Mouse (Mus musculus): ENCODE data around the gene Trim3. TPM values are rescaled to one million over a fixed set of nuclear protein-coding genes. Genes with fewer than 3 reads are reported as not detected.

Trim3 gene
- polyA plus RNA-seq (2012; rRNA removed) = 135 and 148 TPM in 2 replicates

DNA sequence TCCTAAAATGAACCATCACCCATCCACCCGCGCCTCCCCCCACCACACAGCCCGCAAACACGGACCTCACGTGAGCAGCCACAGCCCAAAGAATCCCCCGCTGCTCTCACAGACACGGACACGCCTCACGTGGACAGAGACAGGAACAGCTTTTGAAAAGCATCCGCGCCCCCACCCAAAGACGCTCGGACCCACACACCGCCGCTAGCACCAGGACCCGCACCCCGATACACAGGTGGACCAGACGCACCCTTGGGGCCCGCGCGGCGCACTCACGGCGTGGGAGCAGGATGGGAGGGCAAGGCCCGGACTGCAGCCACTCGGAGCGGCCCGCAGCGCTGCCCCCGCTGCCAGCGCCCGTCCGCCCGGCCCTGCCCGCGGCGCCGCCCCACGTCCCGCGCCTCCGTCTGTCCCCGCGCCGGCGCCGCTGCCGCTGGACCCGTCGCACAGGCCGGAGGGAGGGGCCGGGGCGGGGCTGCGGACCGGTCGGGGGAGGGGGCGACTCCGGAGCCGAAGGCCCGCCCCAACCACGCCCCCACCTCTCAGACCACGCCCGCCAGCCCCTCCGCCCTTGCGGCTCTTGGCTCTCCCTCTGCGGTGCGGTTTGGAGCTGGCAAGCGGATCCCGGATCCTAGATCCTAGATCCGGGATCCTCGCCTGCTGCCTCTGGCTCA lies at the start of gene Trim3:
Gene Trim3, minus strand, starts transcription at position 445 of the 674 bp plus-strand sequence.

DNA sequence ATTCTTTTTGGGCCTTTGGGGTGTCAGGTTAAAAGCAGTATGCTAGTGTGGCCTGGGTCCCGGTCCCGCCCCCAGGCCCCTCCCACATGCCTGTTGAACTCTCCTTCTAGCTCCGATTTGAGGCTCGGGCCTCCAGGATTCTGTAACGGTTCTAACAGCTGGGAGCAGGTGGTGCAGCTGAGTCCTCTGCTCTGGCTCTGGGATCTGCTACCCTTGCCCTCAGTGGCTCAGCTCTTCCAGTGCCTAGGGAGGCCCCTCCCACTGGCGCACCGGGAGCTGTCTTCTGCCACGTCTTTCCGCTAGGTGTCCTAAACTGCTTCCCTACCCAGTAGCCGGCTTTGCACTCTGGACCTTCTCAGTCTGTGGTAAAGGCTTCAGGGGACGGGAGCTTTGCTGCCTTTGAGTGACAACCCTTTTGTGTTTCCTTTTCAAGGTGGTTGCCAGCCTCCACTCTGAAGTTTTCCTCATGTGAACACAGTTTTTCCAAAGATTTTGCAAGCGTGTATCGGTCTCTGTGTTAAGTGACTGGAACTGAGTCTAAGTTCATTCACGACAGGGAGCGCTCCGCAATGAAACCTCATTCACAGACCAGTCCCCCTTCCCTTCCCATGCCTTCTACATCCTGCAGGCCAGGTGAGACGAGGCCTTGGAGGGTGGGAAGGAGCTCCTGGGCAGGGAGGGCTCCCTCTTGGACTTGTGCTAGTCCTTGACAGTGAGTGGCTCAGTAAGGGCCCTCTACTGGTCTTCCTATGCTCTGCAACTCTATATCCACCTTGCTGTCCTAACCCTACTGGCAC lies 17.5 kb upstream of the Trim3 start, which contains the start of gene Dnhd1:
Gene Dnhd1, plus strand, starts transcription at position 189 of the 797 bp plus-strand sequence.

DNA sequence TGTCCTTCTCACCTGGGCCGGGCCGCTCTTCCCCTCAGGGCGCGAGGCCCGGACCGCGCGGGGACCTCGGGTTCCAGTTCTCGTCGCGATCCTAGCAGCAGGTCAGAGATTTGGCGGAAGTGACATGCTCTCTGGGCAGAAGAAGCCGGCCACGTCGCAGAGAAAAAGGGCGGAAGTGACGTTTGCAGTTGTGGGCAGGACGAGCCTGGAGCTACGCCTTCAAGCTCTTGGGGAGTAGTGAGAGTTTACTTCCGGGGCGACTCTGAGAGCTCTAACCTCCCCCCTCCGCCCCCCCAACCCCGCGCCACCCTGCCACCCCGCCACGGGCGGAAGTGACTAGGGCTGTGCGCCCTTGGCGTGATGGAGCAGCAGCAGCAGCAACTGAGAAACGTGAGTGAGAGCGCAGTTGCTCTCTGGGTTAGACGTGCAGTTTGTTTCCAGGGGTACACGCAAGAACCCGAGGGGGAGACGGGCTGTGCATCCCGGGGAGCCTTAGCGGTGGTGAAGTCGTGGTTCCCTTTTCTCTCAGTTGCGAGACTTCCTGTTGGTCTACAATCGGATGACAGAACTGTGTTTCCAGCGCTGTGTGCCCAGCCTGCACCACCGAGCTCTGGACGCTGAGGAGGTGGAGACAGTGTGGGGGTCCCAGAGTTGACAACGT lies 7.0 kb upstream of the Trim3 start, which contains the start of the genes Arfip2 and Gm45799:
Gene Arfip2, minus strand, starts transcription at position 184 of the 661 bp plus-strand sequence.
Gene Gm45799, plus strand, starts transcription at position 320 of the 661 bp plus-strand sequence.

DNA sequence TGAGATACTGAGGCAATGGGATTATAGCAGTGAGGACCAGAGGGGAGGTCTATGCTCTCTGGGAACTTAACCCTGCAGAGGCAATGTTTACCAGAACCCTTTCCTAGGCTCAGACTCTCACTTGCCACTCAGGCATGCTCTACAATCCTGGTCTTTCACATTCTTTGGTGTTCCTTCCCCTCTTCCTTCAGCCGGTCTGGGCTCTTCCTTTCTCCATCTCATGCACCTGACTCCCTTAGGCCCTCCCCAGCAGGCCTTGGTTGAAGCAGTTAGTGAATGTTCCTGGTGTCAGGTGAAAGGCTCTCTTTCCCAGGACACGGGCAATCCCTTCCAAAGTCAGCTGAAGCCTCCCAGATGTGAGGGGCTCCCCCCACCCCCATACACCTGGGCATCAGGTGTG lies 6.4 kb upstream of the Trim3 start, which contains the start of gene Timm10b:
Gene Timm10b, plus strand, starts transcription at position 301 of the 400 bp plus-strand sequence.

DNA sequence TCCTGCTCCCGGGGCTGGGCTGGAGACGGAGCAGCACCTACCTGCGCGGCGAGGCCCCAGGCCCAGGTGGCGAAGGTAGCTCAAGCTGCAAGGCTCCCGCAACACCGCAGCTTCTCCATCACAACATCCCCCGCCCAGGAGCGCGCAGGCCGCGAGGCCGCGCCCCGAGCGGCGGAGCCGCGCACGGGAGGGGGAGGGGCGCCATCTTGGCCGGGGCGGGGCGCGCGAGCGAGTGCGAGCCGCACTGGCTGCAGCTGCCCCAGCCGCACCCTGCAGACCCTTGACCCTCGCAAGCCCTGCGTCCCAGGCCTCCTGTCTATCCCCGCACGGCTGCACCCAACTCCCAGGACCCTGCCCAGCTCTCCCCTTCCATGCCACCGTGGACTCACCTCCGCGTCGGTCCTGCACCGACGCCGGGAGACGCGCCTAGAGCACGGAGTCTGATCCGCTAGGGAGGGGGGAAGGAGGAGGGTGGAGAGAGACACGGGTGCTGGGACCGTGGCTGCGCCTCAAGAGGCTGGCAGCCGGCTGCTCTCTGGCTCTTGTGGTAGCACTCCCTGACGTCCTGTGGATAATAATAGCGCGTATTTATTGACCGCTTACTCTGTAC lies 52.2 kb downstream of the Trim3 start, which contains the start of gene Apbb1:
Gene Apbb1, minus strand, starts transcription at position 560 of the 610 bp plus-strand sequence.

Other genes starting within 250 kb of the Trim3 start
- gene Fam160a2, start 233.5 kb downstream of the Trim3 start, polyA plus RNA-seq (2012; rRNA removed) = 36.0 and 37.7 TPM in 2 replicates
- 0.18 and 0.34 TPM in 2 replicates for gene Cnga4, start 229.0 kb downstream of the Trim3 start, polyA plus RNA-seq (2012; rRNA removed)
- gene Cckbr, start 207.8 kb downstream of the Trim3 start, polyA plus RNA-seq (2012; rRNA removed) = 1.7 and 1.9 TPM in 2 replicates
- gene Cavin3, start 151.3 kb downstream of the Trim3 start, polyA plus RNA-seq (2012; rRNA removed) = 22.6 and 32.7 TPM in 2 replicates
- 37.1 and 42.4 TPM in 2 replicates for gene Smpd1, start 79.2 kb downstream of the Trim3 start, polyA plus RNA-seq (2012; rRNA removed)
- 215 and 247 TPM in 2 replicates for gene Apbb1, start 51.9 kb downstream of the Trim3 start, polyA plus RNA-seq (2012; rRNA removed)
- 0.63 and 0.69 TPM in 2 replicates for gene Hpx, start 33.4 kb downstream of the Trim3 start, polyA plus RNA-seq (2012; rRNA removed)
- gene Timm10b, start 6.5 kb upstream of the Trim3 start, polyA plus RNA-seq (2012; rRNA removed) = 119 and 132 TPM in 2 replicates
- gene Arfip2, start 6.8 kb upstream of the Trim3 start, polyA plus RNA-seq (2012; rRNA removed) = 122 and 123 TPM in 2 replicates
- gene Gm45799, start 7.0 kb upstream of the Trim3 start, polyA plus RNA-seq (2012; rRNA removed) = 104 and 129 TPM in 2 replicates
- gene Dnhd1, start 17.3 kb upstream of the Trim3 start, polyA plus RNA-seq (2012; rRNA removed) = 6.8 and 8.0 TPM in 2 replicates
- 198 and 225 TPM in 2 replicates for gene Ilk, start 103.0 kb upstream of the Trim3 start, polyA plus RNA-seq (2012; rRNA removed)
- gene Rrp8, start 103.8 kb upstream of the Trim3 start, polyA plus RNA-seq (2012; rRNA removed) = 18.5 and 19.5 TPM in 2 replicates
- gene Taf10, start 110.8 kb upstream of the Trim3 start, polyA plus RNA-seq (2012; rRNA removed) = 239 and 264 TPM in 2 replicates
- 43.1 and 45.9 TPM in 2 replicates for gene Tpp1, start 118.7 kb upstream of the Trim3 start, polyA plus RNA-seq (2012; rRNA removed)
- gene Dchs1, start 154.1 kb upstream of the Trim3 start, polyA plus RNA-seq (2012; rRNA removed) = 56.3 and 58.4 TPM in 2 replicates
- gene Mrpl17, start 177.5 kb upstream of the Trim3 start, polyA plus RNA-seq (2012; rRNA removed) = 204 and 216 TPM in 2 replicates

Measured in central nervous system, embryonic 14 days (tissue).